Mouse (Mus musculus) adrenal gland, postnatal 10 days (tissue): ENCODE measurements at regions not wholly inside any gene's neighbourhood (a gene's known extent, or its start where the extent isn't known, plus 50 kb on each side); places are given as distances from the start of the nearest gene placed in this dataset.
"Not testable (repeated sequence)": the region's sequence is repeated elsewhere in the genome, so short reads cannot be mapped to it uniquely, and the experiment has no call there.

Source experiments
- DNase-seq: peaks from one replicate; pipeline ENCODE4 v3.0.0; 2021; ENCODE audit warnings: mixed read lengths

DNA sequence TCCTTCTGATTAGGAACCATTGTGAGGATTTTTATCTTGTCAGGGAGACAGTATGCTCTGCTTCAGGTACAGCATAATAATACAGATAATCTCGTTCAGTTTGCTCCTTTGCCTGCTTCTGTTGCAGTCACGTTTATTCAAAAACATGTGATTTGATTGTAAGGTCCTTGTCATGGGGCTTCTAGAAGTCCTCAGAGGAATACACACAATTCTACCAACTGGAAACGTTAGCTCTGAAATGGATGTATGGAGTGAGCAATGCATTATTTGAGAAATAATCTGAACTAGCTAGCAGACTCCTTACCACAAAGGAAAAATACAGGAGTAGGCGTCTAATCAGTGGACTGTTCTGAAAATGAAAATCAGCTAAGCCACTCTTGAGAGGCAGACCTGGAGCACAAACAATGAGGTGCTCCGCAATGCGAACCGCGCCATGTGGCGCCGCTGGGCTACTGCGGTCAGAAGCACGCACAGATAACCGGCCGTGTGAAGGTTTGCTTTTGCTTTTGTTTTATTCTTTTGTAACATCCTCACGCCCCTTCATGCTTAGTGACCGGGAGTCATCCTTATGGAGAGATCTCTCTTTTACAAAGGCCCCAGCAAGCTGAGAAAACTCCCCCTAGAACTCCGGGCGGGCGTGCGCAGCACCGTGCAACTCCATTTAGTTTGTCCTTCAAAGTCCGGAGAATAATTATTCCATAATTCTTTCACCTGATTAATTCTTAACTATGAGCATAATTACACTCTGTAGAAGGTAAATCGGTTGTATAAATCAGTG is 419.7 kb downstream of the Nova1 start:
- DNase-seq = peak; percentile 24

DNA sequence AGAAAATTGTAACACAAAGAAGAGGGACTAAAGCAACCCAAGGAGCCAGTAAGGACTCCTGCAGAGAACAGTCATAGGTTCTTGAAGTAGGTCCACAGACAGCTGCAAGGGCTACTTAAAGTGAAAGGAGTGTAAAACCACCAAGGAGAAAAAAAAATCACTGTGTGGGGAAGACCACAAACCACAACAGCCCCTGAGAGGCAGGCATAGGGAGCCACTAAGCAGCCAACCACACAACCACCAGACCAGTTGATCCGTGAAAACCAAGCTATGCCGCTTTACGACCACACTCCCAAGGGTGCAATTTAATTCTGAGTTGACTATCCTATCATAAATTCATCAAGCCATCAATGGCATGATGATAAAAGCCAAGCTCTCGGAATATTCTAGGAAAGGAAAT is 423.5 kb downstream of the Nova1 start:
- no peak for DNase-seq

DNA sequence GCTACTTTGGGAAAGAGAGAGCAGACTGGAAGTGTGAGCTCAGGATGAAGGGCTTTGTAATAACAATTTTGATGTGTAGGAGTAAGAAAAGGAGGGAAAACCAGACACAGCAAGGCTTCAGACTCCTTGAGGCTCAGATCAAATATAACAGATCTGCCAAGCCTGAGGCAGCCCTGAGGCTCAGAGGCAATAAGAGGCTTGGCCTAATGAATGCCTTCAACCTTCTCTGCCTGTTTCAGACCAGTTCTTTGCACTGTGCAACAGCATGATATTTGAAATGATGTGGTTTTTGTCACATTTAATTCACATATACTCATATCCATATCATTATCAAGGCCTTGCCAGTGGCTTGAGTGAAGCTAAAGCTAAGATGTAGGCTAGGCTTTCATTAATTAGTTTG is 425.0 kb downstream of the Nova1 start:
- DNase-seq = no peak

DNA sequence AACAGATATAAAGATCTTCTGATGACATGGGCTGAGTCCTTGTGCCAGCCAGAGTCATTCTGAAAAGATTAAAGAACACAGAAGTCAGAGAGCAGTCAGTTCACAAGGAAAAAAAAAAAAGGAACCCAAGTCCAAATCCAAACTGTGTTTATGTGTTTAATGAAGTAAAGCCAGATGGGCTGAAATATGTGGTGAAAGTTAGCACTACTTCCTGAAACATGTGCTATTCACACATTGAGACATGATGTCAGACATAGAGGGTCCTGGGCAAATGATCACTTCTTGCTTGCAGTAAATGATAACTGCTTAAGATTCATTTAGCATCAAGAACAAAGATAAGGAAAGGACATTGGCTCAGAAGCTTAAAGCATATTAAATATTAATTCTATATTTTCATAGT is 439.8 kb downstream of the Nova1 start:
- no peak for DNase-seq

DNA sequence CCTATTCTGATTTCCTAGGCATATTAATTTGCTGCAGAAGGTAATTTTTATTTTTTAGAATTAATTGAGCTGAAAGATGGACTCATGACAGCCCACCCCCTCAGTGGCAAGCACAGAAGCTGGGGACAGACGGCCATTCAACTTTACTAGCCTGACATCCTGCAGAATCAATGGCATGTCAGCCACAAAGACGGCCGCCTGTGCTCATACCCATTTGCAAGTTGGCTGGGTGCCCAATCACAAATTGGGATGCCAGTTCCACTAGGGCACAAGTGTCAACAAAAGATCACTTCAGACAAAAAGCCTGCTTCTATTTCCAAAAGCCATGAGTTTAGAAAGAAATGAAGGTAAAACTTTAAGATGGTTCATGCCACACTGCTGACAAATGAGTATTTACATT is 447.0 kb downstream of the Nova1 start:
- DNase-seq = peak; percentile 7

DNA sequence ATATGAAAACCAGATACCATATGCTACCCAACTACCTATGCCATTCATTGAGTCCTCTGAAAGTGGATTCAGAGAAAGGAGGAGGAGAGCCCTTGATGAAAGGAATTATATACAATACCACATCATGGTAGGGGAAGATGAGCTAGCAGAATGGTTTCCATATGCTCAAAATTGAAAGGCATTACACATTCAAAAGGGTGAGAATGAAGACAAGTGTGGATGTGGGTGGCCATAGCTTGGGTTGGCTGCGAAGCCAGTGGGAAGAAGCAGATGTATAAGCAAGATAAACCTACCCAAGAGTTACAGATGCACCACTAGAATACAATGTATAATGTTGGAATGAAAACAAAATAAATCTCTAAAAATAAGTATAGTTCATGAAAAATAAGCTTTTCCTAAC is 485.4 kb downstream of the Nova1 start:
- no peak for DNase-seq

DNA sequence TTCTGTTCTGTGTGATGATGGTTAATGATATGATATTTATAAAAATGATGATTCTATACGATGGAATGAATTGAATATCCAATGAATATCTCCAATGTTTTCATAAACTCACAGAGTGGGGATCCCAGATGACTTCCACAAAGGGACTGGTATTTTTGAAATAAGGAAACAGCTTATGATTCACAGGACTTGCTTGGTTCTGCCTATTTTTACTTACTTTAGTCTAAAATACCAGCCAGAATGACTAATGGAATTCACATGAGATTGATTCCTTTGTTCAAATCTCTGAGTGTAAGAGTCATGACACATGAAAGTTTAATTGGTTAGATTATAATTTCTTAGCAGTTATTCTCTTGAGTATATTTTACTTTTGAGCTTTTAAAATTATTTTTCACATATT is 490.9 kb downstream of the Nova1 start:
- no peak for DNase-seq

DNA sequence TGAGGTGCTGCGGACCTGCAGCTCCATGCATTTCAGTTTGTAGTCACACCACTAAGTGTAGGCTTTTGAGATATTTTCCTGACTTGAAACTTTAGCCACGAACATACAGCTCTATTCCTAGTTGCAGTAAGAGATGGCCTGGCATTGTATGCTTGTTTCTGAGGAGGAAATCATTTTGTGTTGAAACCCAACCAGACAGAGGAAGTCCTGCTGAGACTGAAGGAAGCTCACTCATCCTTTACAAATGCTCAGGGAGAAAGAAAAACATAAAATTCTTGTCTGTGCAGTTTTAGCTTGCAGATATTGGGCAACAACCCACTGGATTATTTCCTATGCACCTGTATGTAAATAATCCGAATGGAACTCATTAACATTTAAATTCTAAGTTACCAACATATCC is 495.5 kb downstream of the Nova1 start:
- DNase-seq = no peak

DNA sequence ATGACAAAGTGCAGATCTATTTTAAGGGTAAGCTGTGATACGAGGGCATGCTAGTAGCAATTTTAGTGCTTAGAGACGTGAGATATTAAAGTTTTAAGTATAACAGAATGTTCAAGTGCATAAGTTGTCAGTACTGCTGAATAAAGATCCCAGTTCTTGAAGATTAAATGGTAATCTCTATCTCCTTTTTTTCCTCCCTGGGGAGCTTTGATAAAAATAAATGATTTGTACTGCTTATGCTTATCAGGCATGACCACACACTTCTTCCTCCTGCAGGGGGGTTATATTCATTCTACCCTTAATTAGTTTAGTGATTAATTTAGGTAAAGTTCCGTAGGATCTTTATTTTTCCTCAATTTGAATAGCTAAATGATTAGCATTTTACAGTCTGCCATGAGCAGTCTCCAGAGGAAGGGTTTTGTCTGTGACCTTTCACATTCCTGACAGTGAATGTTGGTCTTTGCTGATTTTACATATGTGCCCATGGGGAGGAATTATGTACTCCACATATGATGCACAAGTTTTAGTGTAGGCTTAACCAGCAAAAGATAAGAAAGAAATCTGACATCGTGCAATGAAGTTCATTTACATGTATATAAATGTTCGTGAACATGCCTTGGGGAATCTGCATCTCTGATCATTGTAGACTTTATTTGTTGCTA is 515.5 kb downstream of the Nova1 start:
- no peak for DNase-seq

DNA sequence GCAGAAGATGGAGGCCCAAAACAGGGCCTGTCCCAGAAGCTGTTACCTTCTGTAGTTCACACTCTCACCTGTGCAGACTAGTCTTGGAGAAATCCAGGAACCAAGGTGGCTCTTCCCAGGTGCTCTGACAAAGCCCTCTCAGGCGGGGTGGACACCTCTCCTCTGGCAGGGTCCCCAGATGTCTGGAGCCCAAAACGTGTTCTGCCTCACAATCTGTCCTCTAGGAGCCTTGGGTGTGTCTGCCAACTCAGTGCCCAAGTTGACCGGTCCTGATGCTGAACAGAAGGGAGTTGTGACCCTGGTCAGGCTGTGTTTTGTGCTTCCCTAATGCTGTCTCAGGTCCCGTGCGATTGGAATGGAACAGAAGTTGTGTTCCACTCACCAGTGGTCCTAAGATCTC is 519.8 kb downstream of the Nova1 start:
- no peak for DNase-seq

DNA sequence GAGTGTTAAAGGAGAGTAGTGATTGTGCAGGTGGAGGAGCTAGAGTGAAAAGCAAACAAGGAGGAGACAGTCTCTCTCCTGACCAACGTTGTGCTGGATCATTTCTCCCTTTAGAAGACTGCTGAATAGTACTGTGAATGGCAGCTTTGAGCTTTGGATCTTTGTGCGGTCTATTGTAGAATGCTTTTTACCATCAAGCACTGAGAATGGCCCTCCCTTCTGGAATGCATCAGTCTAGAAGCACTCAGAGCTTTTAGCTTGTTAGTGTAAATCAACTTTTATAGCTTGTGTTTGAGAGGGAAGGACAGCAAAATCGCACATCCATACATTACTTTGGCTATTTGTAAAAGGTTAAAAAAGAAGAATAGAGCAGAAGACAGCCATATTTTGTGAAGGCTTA is 534.2 kb downstream of the Nova1 start:
- no peak for DNase-seq

DNA sequence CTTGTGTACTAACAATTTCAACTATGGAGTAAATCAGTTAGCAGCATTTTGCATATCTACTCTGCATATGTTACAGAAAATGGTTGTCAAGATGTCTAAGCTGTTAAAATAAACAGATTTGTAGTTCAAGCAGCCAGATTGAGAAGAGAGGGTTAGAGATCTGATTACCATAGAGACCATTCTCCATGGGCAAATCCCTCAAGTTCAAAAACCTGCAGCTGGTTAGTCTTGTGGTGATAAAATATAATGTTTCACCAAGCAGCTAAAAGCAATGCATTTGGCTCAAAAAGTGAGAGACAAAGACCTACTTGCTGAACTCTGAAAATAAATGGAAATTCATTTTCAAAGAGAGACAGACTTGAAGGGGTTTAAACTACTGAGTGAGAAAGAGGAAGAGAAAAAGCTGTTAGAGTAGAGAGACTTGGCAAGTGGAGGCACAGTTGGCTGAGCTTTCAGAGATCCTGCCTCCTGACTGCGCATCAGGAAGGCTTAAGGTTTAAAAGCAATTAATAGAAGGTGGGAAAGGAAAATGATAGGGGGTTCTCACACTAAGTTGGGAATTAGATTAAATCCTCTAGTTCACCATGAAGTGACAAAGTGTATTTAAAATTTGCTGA is 570.2 kb downstream of the Nova1 start:
- DNase-seq = no peak

DNA sequence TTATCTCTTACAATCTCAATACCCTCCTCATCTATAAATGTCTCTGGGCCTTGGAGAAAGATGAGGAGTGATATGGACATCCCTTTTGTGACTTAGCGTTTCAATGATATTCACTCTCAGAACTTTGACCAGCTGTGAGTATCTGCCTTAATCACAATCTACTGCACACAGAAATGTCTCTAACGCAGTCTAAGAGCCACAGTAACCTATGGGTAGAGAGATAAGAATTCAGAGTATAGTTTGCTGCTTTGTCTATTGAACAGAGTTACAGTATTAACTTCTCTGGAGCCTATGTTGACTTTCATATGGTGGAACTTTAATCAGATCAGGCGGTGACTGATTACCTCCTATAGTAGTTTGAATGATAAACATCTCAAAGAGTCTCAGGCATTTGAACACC is 573.8 kb downstream of the Nova1 start:
- DNase-seq = no peak

DNA sequence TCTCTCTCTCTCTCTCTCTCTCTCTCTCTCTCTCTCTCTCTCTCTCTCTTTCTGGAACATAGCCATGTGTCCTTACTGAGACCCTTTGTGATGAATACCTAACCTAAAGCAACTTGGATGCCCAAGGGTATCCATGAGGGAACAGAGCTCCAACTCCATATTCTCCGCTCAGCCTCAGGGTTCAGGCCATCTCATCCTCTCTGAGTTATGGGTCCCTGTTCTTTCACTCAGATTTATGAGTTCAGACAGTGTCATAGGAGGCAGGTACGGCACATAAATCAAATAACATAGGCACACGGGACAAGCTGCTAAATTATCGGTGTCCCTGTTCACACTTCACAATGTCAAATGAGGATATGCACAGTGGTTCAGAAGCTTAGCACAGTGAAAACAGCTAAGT is 586.4 kb downstream of the Nova1 start:
- DNase-seq = no peak

DNA sequence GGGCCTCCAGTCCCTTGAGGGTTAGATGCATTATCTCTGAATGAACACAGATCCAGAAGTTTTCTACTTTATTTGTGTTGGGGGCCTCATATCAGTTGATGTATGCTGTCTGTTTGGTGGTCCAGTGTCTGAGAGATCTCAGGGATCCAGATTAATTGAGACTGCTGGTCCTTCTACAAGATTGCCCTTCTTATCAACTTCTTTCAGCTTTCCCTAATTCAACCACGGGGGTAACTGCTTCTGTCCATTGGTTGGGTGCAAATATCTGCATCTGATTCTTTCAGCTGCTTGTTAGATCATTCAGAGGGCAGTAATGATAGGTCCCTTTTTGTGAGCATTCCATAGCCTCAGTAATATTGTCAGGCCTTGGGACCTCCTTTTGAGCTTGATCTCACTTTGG is 603.4 kb downstream of the Nova1 start:
- DNase-seq = not testable (repeated sequence)

DNA sequence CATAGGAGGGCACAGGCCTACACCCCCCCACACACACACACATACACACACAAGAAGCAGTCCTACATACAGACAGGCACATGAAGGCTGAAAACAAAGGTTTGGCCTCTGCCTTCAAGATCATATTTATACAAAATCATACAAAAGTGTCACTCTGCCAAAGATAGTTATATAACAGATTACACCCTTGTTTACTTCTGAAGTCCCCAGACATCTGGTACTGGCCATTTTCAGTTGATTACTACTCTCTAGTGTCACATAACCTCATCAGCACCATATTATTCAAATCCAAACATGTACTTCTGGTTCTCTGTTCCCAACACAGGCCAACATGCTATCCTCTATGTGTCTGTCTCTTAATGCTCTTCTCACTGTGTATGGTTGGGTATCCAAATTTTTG is 619.7 kb downstream of the Nova1 start:
- no peak for DNase-seq

DNA sequence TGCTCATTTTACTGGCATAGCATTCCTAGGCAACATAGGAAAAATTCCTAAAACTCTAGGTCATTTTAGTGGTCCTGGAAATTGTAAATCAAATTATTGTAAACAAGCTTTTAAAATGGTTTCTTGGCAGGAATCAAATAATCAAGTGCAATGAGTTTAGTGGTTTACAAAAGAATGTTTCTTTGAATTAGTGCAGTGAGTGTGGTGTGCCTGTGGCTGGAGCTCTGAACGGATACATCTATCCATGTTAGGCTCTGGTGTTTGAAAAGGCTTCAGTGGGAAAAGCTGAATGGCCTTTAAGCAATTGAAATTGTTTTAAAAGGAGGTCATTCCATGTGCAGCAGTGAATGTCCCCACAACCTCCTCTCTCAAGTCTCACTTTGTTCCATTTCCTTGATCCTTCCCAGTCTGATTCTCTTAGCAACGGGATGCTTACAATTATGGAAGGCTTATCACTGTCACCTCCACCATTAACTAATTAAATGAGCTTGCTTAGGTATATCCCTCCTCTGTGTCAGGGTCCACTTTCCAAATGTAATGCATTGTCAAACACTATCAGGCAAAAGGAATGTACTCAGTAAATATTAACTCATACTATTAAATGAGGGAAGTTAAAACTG is 621.1 kb downstream of the Nova1 start:
- DNase-seq = no peak

DNA sequence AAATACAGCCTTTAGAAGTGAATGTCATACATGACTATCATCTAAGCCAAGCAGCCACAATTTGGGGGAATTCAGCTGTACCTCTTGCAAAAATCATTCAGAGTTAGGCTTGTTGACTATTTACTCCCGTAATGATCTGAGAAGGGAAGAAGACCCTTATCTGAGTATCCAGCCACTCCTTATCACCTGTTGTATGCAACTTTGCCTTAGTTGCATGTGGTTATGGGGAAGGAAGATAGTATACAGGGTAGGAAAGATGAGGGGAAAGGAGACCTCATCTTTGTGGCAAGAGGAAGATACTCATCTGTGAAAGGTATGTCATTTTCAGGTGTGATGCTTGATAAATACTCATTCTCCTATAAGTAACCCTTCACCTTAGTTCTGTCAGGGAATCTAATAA is 624.6 kb downstream of the Nova1 start:
- no peak for DNase-seq
